Mouse (Mus musculus) testis, adult 2 months (tissue): ENCODE results near the gene Usp24. TPM values are rescaled to one million over a fixed set of nuclear protein-coding genes. Genes with fewer than 3 reads are reported as not detected.
"Not testable (repeated sequence)": the region's sequence is repeated elsewhere in the genome, so short reads cannot be mapped to it uniquely, and the experiment has no call there.

ENCODE experiments used
- H3K27ac ChIP-seq: fragments of 200-500 bp; 2 replicates; pipeline ENCODE4 v1.5.1; 2012; ENCODE audit warnings: low read depth, low read length; ENCODE audit not compliant: control insufficient read depth, insufficient read depth
- H3K27me3 ChIP-seq: fragments of 200-500 bp; 2 replicates; pipeline ENCODE4 v1.6.1; 2012; ENCODE audit warnings: mild to moderate bottlenecking, low read length, moderate library complexity; ENCODE audit not compliant: control insufficient read depth, insufficient read depth
- H3K36me3 ChIP-seq: fragments of 200-500 bp; 2 replicates; pipeline ENCODE4 v1.6.1; 2012; ENCODE audit warnings: mild to moderate bottlenecking, low read length; ENCODE audit not compliant: control insufficient read depth, insufficient read depth
- H3K4me1 ChIP-seq: fragments of 200-500 bp; 2 replicates; pipeline ENCODE4 v1.6.1; 2012; ENCODE audit warnings: low read length; ENCODE audit not compliant: control insufficient read depth, insufficient read depth
- H3K4me3 ChIP-seq: fragments of 200-500 bp; 2 replicates; pipeline ENCODE4 v1.5.1; 2012; ENCODE audit warnings: low read depth, mild to moderate bottlenecking, low read length, moderate library complexity, mixed read lengths; ENCODE audit not compliant: control insufficient read depth
- CTCF ChIP-seq: fragments of 200-500 bp; IDR thresholded peaks from 2 replicates; pipeline ENCODE4 v1.5.1; 2012; ENCODE audit warnings: low read depth, mild to moderate bottlenecking, inconsistent platforms, low read length, moderate library complexity; ENCODE audit not compliant: control insufficient read depth, insufficient read depth, insufficient replicate concordance
- POLR2A ChIP-seq: fragments of 200-500 bp; IDR thresholded peaks from 2 replicates; pipeline ENCODE4 v1.6.1; 2012; ENCODE audit warnings: low read depth, mild to moderate bottlenecking, inconsistent platforms, low read length, moderate library complexity; ENCODE audit not compliant: control insufficient read depth
- polyA plus RNA-seq: library from polyadenylated mRNA; depleted of rRNA; stranded (reverse); fragments of >200 nt; gene quantifications from 2 replicates; pipeline ENCODE4 v1.2.3, GENCODE M21; 2012

Gene Usp24
- polyA plus RNA-seq, 1 experiment, result 11.5 TPM

DNA sequence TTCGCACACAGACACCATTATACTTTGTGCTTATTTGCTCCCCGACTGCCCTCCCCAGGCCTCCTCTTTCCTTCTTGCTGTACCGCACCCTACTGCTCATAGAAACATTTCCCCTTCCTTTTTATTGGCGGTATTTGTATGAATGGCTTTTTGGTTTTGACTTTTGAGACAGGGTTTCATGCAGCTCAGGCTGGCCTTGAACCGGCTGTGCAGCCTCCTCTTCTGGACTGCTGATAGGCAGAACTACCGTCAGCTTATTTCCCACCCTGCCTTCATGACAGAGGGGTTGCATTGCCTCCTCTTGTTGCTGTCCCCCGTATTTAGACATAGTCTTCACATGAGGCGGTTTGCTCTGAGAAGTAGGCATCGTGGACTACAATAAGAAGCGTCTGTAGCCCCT, 6.8 kb downstream of the Usp24 start:
- TF ChIP-seq POLR2A (no peak), CTCF (no peak)
- Histone ChIP-seq H3K27me3 (no peaks in the 10 kb centered on the region), H3K36me3 (no peaks in the 10 kb centered on the region), H3K4me1 (peaks cover 4% of the 10 kb centered on the region; the same call in 1 of the 2 replicates), H3K27ac (no peak overlapping the region), H3K4me3 (no peak overlapping the region)

DNA sequence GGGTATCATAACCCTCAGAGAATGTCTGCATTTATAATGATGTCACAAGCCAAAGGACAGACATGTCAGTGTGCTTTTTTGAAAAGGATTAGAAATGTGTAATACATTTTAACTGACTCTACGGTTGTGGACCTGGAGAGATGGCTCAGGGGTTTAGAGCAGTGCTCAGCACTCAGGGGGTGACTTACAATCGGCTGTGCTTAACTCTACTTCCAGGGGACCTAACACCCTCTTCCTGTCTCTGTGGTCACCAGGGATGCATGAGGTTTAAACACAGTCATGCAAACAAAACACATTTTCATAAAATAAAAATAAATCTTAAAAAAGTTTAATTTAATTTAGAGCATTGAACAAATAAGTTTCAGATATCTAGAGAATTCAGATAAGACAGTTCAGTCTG, 7.3 kb downstream of the Usp24 start:
- no peak for TF ChIP-seq POLR2A
- no peak for TF ChIP-seq CTCF
- no peak overlapping the region for H3K27ac ChIP-seq
- H3K27me3 ChIP-seq, result no peaks in the 10 kb centered on the region
- no peaks in the 10 kb centered on the region; the same call in 1 of the 2 replicates for H3K4me1 ChIP-seq
- no peak overlapping the region for H3K4me3 ChIP-seq
- no peaks in the 10 kb centered on the region for H3K36me3 ChIP-seq

DNA sequence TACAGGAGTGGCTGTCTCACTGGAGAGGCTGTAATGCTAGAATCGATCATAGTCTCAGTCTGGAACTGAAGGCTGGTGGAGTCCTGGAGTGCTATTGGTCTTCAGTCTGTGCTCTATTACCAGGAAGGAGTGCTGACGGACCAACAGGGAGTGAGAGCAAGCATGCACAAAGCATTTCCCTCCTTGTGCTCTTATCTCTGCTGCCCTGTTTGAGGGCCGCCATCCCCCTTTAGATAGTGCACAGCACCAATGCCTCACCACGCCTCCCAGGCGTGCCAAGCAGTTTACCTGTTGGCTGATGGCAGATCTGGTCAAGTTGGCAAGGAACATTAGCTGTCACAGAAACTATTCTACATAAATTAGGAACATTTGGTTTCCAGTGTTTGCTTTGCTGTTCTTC, 11.4 kb downstream of the Usp24 start:
- H3K4me1 ChIP-seq, result no peaks in the 10 kb centered on the region
- H3K27ac ChIP-seq, result no peak overlapping the region
- H3K4me3 ChIP-seq, result no peak overlapping the region
- no peaks in the 10 kb centered on the region for H3K36me3 ChIP-seq
- no peaks in the 10 kb centered on the region for H3K27me3 ChIP-seq
- no peak for TF ChIP-seq POLR2A
- no peak for TF ChIP-seq CTCF

DNA sequence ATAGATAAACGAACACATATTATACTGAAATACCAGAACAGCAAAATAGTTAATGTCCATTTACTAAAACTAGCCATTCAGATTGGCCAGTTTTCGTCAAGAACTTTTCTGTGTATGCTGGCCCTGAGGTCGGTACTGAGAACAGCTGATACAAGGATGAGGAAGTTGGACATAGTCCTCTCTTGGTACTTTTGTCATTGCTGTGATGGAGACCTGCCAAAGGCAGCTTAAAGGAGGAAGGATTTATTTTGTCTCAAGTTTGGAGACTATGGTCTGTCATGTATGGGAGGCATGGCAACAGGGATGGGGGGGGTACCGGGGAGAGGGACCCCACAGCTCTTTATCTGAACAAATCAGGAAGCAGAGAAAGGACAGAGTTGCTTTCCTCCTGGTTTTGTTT, 12.7 kb downstream of the Usp24 start:
- no peaks in the 10 kb centered on the region for H3K36me3 ChIP-seq
- H3K4me3 ChIP-seq, result no peak overlapping the region
- no peak overlapping the region for H3K27ac ChIP-seq
- no peak for TF ChIP-seq POLR2A
- TF ChIP-seq CTCF, result no peak
- H3K4me1 ChIP-seq, result no peaks in the 10 kb centered on the region
- H3K27me3 ChIP-seq, result no peaks in the 10 kb centered on the region

DNA sequence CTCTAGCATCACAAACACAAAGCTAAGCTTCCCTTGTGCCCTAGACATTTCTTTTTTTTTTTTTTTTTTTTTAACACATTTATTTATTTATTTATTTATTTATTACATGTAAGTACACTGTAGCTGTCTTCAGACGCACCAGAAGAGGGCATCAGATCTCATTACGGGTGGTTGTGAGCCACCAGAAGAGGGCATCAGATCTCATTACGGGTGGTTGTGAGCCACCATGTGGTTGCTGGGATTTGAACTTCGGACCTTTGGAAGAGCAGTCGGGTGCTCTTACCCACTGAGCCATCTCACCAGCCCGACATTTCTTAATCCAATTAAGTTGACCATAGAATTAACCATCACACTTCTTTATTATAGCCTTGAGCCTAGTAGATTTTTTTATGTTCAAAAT, 13.2 kb downstream of the Usp24 start:
- not testable (repeated sequence) for H3K36me3 ChIP-seq, H3K4me3 ChIP-seq, H3K27me3 ChIP-seq, H3K27ac ChIP-seq, H3K4me1 ChIP-seq

DNA sequence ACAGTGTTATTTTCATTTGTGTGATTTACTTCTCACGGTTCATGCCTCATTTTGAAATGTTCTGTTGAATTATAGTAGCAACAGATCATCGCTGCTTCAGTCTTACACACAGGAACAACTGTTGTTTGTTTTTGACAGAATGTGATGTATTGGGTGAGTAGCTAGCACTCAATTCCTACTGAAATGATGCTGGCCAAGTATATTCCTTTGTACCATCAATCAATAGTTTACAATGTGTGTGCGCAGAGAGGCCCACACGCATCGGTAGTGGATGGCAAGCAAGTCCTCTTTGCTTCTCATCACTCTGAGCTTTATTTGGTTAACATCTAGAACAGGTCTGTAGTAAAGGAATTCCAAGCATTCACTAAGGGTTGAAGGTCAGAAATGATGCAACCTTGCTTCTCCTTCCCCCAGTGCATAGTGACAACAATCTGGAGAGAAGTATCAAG, 14.4 kb downstream of the Usp24 start:
- H3K27me3 ChIP-seq, result no peaks in the 10 kb centered on the region
- no peaks in the 10 kb centered on the region for H3K36me3 ChIP-seq
- H3K4me3 ChIP-seq, result no peak overlapping the region
- no peak overlapping the region for H3K27ac ChIP-seq
- H3K4me1 ChIP-seq, result no peaks in the 10 kb centered on the region
- no peak for TF ChIP-seq POLR2A

DNA sequence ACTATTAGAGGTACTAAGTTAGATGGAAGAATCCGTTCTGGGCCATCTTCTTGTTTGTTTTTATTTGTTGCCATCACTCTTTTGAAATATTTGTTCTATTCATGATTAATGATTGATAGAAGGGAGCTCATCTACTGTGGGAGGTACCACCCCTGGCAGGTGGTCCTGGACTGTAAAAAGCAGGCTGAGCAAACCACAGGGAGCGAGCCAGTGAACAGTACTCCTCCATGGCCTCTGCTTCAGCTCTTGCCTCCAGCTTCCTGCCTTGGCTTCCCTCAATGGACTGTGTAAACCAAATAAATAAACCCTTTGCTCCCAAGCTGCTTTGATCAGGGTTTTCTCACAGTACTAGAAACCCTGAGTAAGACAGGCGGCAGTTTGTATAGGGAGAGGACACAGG, 17.1 kb downstream of the Usp24 start:
- H3K36me3 ChIP-seq, result no peaks in the 10 kb centered on the region
- no peaks in the 10 kb centered on the region for H3K27me3 ChIP-seq
- TF ChIP-seq CTCF, result no peak
- TF ChIP-seq POLR2A, result no peak
- H3K4me3 ChIP-seq, result no peak overlapping the region
- no peak overlapping the region for H3K27ac ChIP-seq
- 0 out of 2 replicates have a peak, but pooled peaks cover 2% of the 10 kb centered on the region for H3K4me1 ChIP-seq

DNA sequence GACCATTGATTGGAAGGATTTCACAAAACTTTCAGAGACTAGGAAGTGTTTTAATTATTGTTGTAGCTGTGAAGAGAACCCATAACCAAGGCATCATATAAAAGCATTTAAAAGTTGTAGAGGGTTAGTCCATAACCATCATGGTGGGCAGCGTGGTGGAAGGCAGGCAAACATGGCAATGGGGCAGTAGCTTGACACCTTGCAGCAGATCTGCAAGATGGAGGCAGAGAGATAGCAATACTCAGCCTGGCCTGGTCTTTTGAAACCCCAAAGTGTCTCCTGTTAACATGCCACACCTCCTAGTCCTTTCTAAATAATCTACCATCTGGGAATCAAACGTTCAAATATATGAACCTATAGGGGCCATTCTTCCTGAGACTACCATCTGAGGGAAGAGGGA, 17.6 kb downstream of the Usp24 start:
- Histone ChIP-seq H3K4me3 (no peak overlapping the region), H3K36me3 (no peaks in the 10 kb centered on the region), H3K27me3 (no peaks in the 10 kb centered on the region), H3K4me1 (0 out of 2 replicates have a peak, but pooled peaks cover 2% of the 10 kb centered on the region), H3K27ac (no peak overlapping the region)
- TF ChIP-seq CTCF (no peak), POLR2A (no peak)
